Mouse (Mus musculus): Measurements from ENCODE around the gene C130032M10Rik. TPM values are rescaled to one million over a fixed set of nuclear protein-coding genes. Genes with fewer than 3 reads are reported as not detected.

C130032M10Rik gene
- total and polyA plus RNA-seq, 2 experiments = not detected

- no peak for DNase-seq (ENCODE audit: extremely low read depth, low read depth, low spot score)
- H3K36me3 ChIP-seq (ENCODE audit: control insufficient read depth, insufficient read depth, low read length) = no peaks in the 10 kb centered on the region
Measured at GRCm38 (mm10) chr9:114527992-114528679, 12.6 kb downstream of the C130032M10Rik start.

DNA sequence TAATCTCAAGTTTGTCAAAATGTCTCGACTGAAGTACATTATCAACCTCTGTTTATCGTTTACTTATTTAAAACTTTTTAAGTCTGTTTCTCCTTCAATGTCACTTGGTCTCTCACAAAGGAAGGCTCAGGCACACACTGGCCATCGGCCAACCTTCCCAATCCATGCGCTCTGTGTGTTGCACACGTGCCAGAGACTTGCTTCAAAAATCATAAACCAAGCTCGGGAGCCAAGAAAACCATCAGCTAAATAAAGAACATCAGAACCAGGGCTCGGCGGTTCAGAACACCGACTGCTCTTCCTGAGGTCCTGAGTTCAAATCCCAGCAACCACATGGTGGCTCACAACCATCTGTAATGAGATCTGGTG, 13.2 kb downstream of the C130032M10Rik start:
- no peaks in the 10 kb centered on the region for H3K27me3 ChIP-seq (ENCODE audit: control insufficient read depth, insufficient read depth, low read length)
- 65% methylated on average over 9 of the region's 9 CpGs for WGBS
- H3K36me3 ChIP-seq (ENCODE audit: control insufficient read depth, insufficient read depth, low read length) = no peaks in the 10 kb centered on the region
- no peak overlapping the region for H3K9ac ChIP-seq (ENCODE audit: low read depth, low read length)
- TF ChIP-seq POLR2A (IDR thresholded peaks at IDR 0.05; ENCODE audit: extremely low read depth, insufficient read depth, low read length) = no peak
- no peak for DNase-seq (ENCODE audit: extremely low read depth, low read depth, low spot score)
- no peak overlapping the region for H3K4me3 ChIP-seq (ENCODE audit: insufficient read depth, low read depth, low read length)
- no peak overlapping the region for H3K27ac ChIP-seq (replicated peaks; ENCODE audit: insufficient read depth, low read depth, low read length)
- no peaks in the 10 kb centered on the region for H3K79me2 ChIP-seq (ENCODE audit: control insufficient read depth, insufficient read depth, low read length)
- H3K4me1 ChIP-seq (ENCODE audit: control insufficient read depth, insufficient read depth, low read length) = 0 out of 2 replicates have a peak, but pooled peaks cover 4% of the 10 kb centered on the region

More at GRCm38 (mm10) chr9:114527992-114528679, 12.6 kb downstream of the C130032M10Rik start:
- TF ChIP-seq POLR2A (IDR thresholded peaks at IDR 0.05; ENCODE audit: extremely low read depth, insufficient read depth, low read length) (no peak), CTCF (IDR thresholded peaks at IDR 0.05; ENCODE audit: low read depth, low read length) (no peak)
- Histone ChIP-seq H3K4me3 (ENCODE audit: insufficient read depth, low read depth, low read length) (no peak overlapping the region), H3K79me2 (ENCODE audit: control insufficient read depth, insufficient read depth, low read length) (no peaks in the 10 kb centered on the region), H3K4me1 (ENCODE audit: control insufficient read depth, insufficient read depth, low read length) (0 out of 2 replicates have a peak, but pooled peaks cover 4% of the 10 kb centered on the region), H3K27ac (replicated peaks; ENCODE audit: insufficient read depth, low read depth, low read length) (no peak overlapping the region), H3K27me3 (ENCODE audit: control insufficient read depth, insufficient read depth, low read length) (no peaks in the 10 kb centered on the region), H3K9ac (ENCODE audit: low read depth, low read length) (no peak overlapping the region)
- 43% methylated on average over 17 of the region's 17 CpGs for WGBS

DNA sequence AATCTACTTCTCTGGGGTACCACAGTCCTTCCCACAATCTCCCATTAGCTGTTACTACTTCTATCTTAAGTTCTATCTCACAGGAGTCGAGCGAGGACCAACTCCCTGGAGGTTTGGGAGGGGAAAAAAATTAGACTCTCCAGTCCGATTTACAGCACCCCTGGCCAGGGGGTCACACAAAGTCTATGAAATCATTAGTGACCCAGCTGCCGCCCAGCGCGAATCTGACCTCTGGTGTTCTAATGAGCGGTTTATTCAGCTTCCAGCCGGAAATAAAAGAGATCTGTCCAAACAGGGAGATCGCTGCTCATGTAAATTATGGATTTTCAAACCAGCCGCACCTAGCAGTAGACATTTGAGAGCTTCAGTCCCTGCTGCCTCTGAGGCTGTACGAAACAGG, 15.8 kb downstream of the C130032M10Rik start:
- H3K27me3 ChIP-seq (ENCODE audit: control insufficient read depth, insufficient read depth, low read length) = no peaks in the 10 kb centered on the region
- H3K9ac ChIP-seq (ENCODE audit: low read depth, low read length) = no peak overlapping the region
- no peaks in the 10 kb centered on the region for H3K36me3 ChIP-seq (ENCODE audit: control insufficient read depth, insufficient read depth, low read length)
- H3K4me3 ChIP-seq (ENCODE audit: insufficient read depth, low read depth, low read length) = no peak overlapping the region
- 0 out of 2 replicates have a peak, but pooled peaks cover 4% of the 10 kb centered on the region for H3K4me1 ChIP-seq (ENCODE audit: control insufficient read depth, insufficient read depth, low read length)
- no peak overlapping the region for H3K27ac ChIP-seq (replicated peaks; ENCODE audit: insufficient read depth, low read depth, low read length)
- 70% methylated on average over 11 of the region's 11 CpGs for WGBS
- DNase-seq (ENCODE audit: extremely low read depth, low read depth, low spot score) = no peak
- TF ChIP-seq CTCF (IDR thresholded peaks at IDR 0.05; ENCODE audit: low read depth, low read length) (no peak), POLR2A (IDR thresholded peaks at IDR 0.05; ENCODE audit: extremely low read depth, insufficient read depth, low read length) (no peak)
- no peaks in the 10 kb centered on the region for H3K79me2 ChIP-seq (ENCODE audit: control insufficient read depth, insufficient read depth, low read length)

GRCm38 (mm10) chr9:114533848-114534247, 18.4 kb downstream of the C130032M10Rik start:
- no peak overlapping the region for H3K9ac ChIP-seq (ENCODE audit: low read depth, low read length)
- no peaks in the 10 kb centered on the region for H3K36me3 ChIP-seq (ENCODE audit: control insufficient read depth, insufficient read depth, low read length)
- 84% methylated on average over 4 of the region's 4 CpGs for WGBS
- no peaks in the 10 kb centered on the region for H3K4me1 ChIP-seq (ENCODE audit: control insufficient read depth, insufficient read depth, low read length)
- H3K79me2 ChIP-seq (ENCODE audit: control insufficient read depth, insufficient read depth, low read length) = no peaks in the 10 kb centered on the region
- H3K27ac ChIP-seq (replicated peaks; ENCODE audit: insufficient read depth, low read depth, low read length) = no peak overlapping the region
- no peak overlapping the region for H3K4me3 ChIP-seq (ENCODE audit: insufficient read depth, low read depth, low read length)
- no peak for TF ChIP-seq POLR2A (IDR thresholded peaks at IDR 0.05; ENCODE audit: extremely low read depth, insufficient read depth, low read length)
- TF ChIP-seq CTCF (IDR thresholded peaks at IDR 0.05; ENCODE audit: low read depth, low read length) = no peak
- no peak for DNase-seq (ENCODE audit: extremely low read depth, low read depth, low spot score)
- H3K27me3 ChIP-seq (ENCODE audit: control insufficient read depth, insufficient read depth, low read length) = no peaks in the 10 kb centered on the region

GRCm38 (mm10) chr9:114534747-114535517, 19.4 kb downstream of the C130032M10Rik start:
- WGBS = 92% methylated on average over 9 of the region's 9 CpGs
- H3K4me1 ChIP-seq (ENCODE audit: control insufficient read depth, insufficient read depth, low read length) = no peaks in the 10 kb centered on the region

DNA sequence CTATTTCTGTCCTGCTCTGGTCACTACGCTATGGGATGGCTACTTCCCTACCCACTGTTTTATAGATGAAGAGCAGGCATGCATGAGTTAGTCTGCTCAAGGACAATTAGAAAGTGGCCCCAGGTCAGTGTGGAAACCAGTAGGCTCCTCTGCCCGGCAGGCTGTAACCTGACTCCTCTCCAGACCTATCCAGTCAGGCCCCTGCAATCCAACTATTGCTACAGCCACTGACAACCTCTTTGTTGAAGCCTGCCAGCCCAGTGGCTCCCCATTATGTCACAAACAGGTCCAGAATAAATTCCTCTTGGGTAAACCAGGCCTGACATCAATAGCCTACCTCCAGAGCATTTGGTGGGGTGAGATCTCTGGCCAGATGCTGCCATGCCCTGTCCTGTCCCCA, 21.1 kb downstream of the C130032M10Rik start:
- no peaks in the 10 kb centered on the region for H3K36me3 ChIP-seq (ENCODE audit: control insufficient read depth, insufficient read depth, low read length)
- no peak for DNase-seq (ENCODE audit: extremely low read depth, low read depth, low spot score)
- no peaks in the 10 kb centered on the region for H3K79me2 ChIP-seq (ENCODE audit: control insufficient read depth, insufficient read depth, low read length)
- TF ChIP-seq POLR2A (IDR thresholded peaks at IDR 0.05; ENCODE audit: extremely low read depth, insufficient read depth, low read length) (no peak), CTCF (IDR thresholded peaks at IDR 0.05; ENCODE audit: low read depth, low read length) (no peak)
- 70% methylated on average over 2 of the region's 2 CpGs for WGBS
- H3K27ac ChIP-seq (replicated peaks; ENCODE audit: insufficient read depth, low read depth, low read length) = no peak overlapping the region
- no peak overlapping the region for H3K9ac ChIP-seq (ENCODE audit: low read depth, low read length)
- no peaks in the 10 kb centered on the region for H3K4me1 ChIP-seq (ENCODE audit: control insufficient read depth, insufficient read depth, low read length)
- no peaks in the 10 kb centered on the region for H3K27me3 ChIP-seq (ENCODE audit: control insufficient read depth, insufficient read depth, low read length)
- no peak overlapping the region for H3K4me3 ChIP-seq (ENCODE audit: insufficient read depth, low read depth, low read length)

More at GRCm38 (mm10) chr9:114534747-114535517, 19.4 kb downstream of the C130032M10Rik start:
- no peak overlapping the region for H3K9ac ChIP-seq (ENCODE audit: low read depth, low read length)
- TF ChIP-seq CTCF (IDR thresholded peaks at IDR 0.05; ENCODE audit: low read depth, low read length) = no peak
- no peak for TF ChIP-seq POLR2A (IDR thresholded peaks at IDR 0.05; ENCODE audit: extremely low read depth, insufficient read depth, low read length)
- H3K36me3 ChIP-seq (ENCODE audit: control insufficient read depth, insufficient read depth, low read length) = no peaks in the 10 kb centered on the region
- no peak overlapping the region for H3K4me3 ChIP-seq (ENCODE audit: insufficient read depth, low read depth, low read length)
- H3K27me3 ChIP-seq (ENCODE audit: control insufficient read depth, insufficient read depth, low read length) = no peaks in the 10 kb centered on the region
- H3K27ac ChIP-seq (replicated peaks; ENCODE audit: insufficient read depth, low read depth, low read length) = no peak overlapping the region
- no peaks in the 10 kb centered on the region for H3K79me2 ChIP-seq (ENCODE audit: control insufficient read depth, insufficient read depth, low read length)
- DNase-seq (ENCODE audit: extremely low read depth, low read depth, low spot score) = no peak
